Mouse (Mus musculus) liver, embryonic 11.5 days (tissue): ENCODE data around the gene Idi2. TPM values are rescaled to one million over a fixed set of nuclear protein-coding genes. Genes with fewer than 3 reads are reported as not detected.
"Not testable (repeated sequence)": the region's sequence is repeated elsewhere in the genome, so short reads cannot be mapped to it uniquely, and the experiment has no call there.

Source experiments
- ATAC-seq: fragments of 200-750 bp; cut with Nextera tagmentation; replicated peaks from 2 replicates; pipeline ENCODE4 v1.8.0; 2017; ENCODE audit warnings: moderate number of reproducible peaks, mild to moderate bottlenecking, moderate TSS enrichment, moderate library complexity; ENCODE audit not compliant: low FRiP score
- DNase-seq: peaks from one replicate; pipeline ENCODE4 v3.0.0-alpha.2; 2017; ENCODE audit warnings: low spot score
- H3K27ac ChIP-seq: fragments of 300-500 bp; sonication (generic); 2 replicates; pipeline ENCODE4 v1.5.1; 2014; ENCODE audit warnings: mild to moderate bottlenecking, low read depth, low read length, control low read depth
- H3K27me3 ChIP-seq: fragments of 300-500 bp; sonication (generic); replicated peaks from 2 replicates; pipeline ENCODE4 v1.6.1; 2014; ENCODE audit warnings: low read length, mixed read lengths; ENCODE audit not compliant: control insufficient read depth, insufficient read depth
- H3K36me3 ChIP-seq: fragments of 300-500 bp; sonication (generic); 2 replicates; pipeline ENCODE4 v1.6.1; 2014; ENCODE audit warnings: mild to moderate bottlenecking, low read length, moderate library complexity, mixed read lengths; ENCODE audit not compliant: control insufficient read depth, insufficient read depth
- H3K4me1 ChIP-seq: fragments of 300-500 bp; sonication (generic); replicated peaks from 2 replicates; pipeline ENCODE4 v1.6.1; 2014; ENCODE audit warnings: low read length, mixed read lengths; ENCODE audit not compliant: control insufficient read depth, insufficient read depth
- H3K4me2 ChIP-seq: fragments of 300-500 bp; sonication (generic); 2 replicates; pipeline ENCODE4 v1.6.1; 2014; ENCODE audit warnings: mild to moderate bottlenecking, control low read depth, moderate library complexity
- H3K4me3 ChIP-seq: fragments of 300-500 bp; sonication (generic); 2 replicates; pipeline ENCODE4 v1.5.1; 2014; ENCODE audit warnings: low read depth, low read length, control low read depth
- H3K9ac ChIP-seq: fragments of 300-500 bp; sonication (generic); 2 replicates; pipeline ENCODE4 v1.6.1; 2014; ENCODE audit warnings: low read depth, low read length, control low read depth
- H3K9me3 ChIP-seq: fragments of 300-500 bp; sonication (generic); 2 replicates; pipeline ENCODE4 v1.6.1; 2016; ENCODE audit warnings: low read length, inconsistent platforms, mixed read lengths; ENCODE audit not compliant: control insufficient read depth
- WGBS: fragments of 180-500 bp; shearing (Covaris S2); extraction: QIAGEN DNeasy Blood & Tissue Kit; methylation state at CpG from one replicate; pipeline ENCODE4 v1.1.7; 2014; 5-methylcytosine and 5-hydroxymethylcytosine counted together
- polyA plus RNA-seq: library from polyadenylated mRNA; unstranded; fragments of >200 nt; fragmentation: Nextera tagmentation; extraction: Ambion mirVana; gene quantifications from 2 replicates; pipeline ENCODE4 v1.2.1, GENCODE M21; 2014

Gene Idi2
- polyA plus RNA-seq, 1 experiment from 2014 or later: 0.16 TPM

- Histone ChIP-seq H3K4me1 (no peaks in the 10 kb centered on the region), H3K36me3 (peaks cover 66% of the 10 kb centered on the region), H3K9me3 (no peaks in the 10 kb centered on the region), H3K27ac (no peak overlapping the region), H3K4me2 (no peak overlapping the region), H3K9ac (no peak overlapping the region), H3K4me3 (no peak overlapping the region), H3K27me3 (no peaks in the 10 kb centered on the region)
- 80% methylated on average over 3 of the region's 3 CpGs for WGBS
- no peak for DNase-seq
- no peak for ATAC-seq
Measured at GRCm38 (mm10) chr13:8972972-8973371, 20.3 kb downstream of the Idi2 start.

GRCm38 (mm10) chr13:8992231-8992630 lies 39.6 kb downstream of the Idi2 start:
- Histone ChIP-seq H3K9ac (no peak overlapping the region), H3K4me1 (peaks cover 12% of the 10 kb centered on the region; the same call in 1 of the 2 replicates), H3K4me2 (no peak overlapping the region), H3K4me3 (no peak overlapping the region), H3K36me3 (peaks cover 22% of the 10 kb centered on the region; the same call in 1 of the 2 replicates), H3K27ac (no peak overlapping the region), H3K27me3 (no peaks in the 10 kb centered on the region), H3K9me3 (no peaks in the 10 kb centered on the region)
- ATAC-seq: no peak
- DNase-seq: no peak
- WGBS: 88% methylated on average over 6 of the region's 6 CpGs

GRCm38 (mm10) chr13:8995159-8995989 lies 42.7 kb downstream of the Idi2 start:
- no peak for DNase-seq

GRCm38 (mm10) chr13:8995990-8996786 lies 43.5 kb downstream of the Idi2 start, which contains the start of gene Gtpbp4:
Gtpbp4 (minus strand) TSS chr13:8996083.
- Histone ChIP-seq H3K9me3 (no peaks in the 10 kb centered on the region), H3K4me3 (peak within 1 kb of the TSS; percentile 87), H3K27ac (peak within 1 kb of the TSS; percentile 80), H3K27me3 (no peaks in the 10 kb centered on the region), H3K4me2 (peak within 1 kb of the TSS; percentile 83), H3K36me3 (peaks cover 4% of the 10 kb centered on the region; the same call in 1 of the 2 replicates), H3K4me1 (peaks cover 12% of the 10 kb centered on the region; the same call in 1 of the 2 replicates), H3K9ac (peak within 1 kb of the TSS; percentile 81)
- peak; percentile 96 for ATAC-seq
- WGBS: under 1% methylated on average over 51 of the region's 51 CpGs
- peak; percentile 93 for DNase-seq

More at GRCm38 (mm10) chr13:8995159-8995989, 42.7 kb downstream of the Idi2 start:
- peak overlapping the region; percentile 73 for H3K4me2 ChIP-seq
- H3K4me3 ChIP-seq: peak overlapping the region; percentile 87
- no peaks in the 10 kb centered on the region for H3K27me3 ChIP-seq
- peaks cover 12% of the 10 kb centered on the region; the same call in 1 of the 2 replicates for H3K4me1 ChIP-seq
- peaks cover 8% of the 10 kb centered on the region; the same call in 1 of the 2 replicates for H3K36me3 ChIP-seq
- WGBS: 2% methylated on average over 33 of the region's 33 CpGs
- ATAC-seq: peak; percentile 39
- H3K27ac ChIP-seq: peak overlapping the region; percentile 67; the same call in 1 of the 2 replicates
- H3K9ac ChIP-seq: peak overlapping the region; percentile 81
- no peaks in the 10 kb centered on the region for H3K9me3 ChIP-seq

GRCm38 (mm10) chr13:8997221-8997620 lies 44.6 kb downstream of the Idi2 start:
- ATAC-seq, H3K9ac ChIP-seq, H3K4me3 ChIP-seq, H3K9me3 ChIP-seq, H3K27ac ChIP-seq, H3K27me3 ChIP-seq, H3K36me3 ChIP-seq, H3K4me2 ChIP-seq, DNase-seq: not testable (repeated sequence)
- peaks cover 12% of the 10 kb centered on the region; the same call in 1 of the 2 replicates for H3K4me1 ChIP-seq
- whole genome bisulfite sequencing: 84% methylated on average over 5 of the region's 5 CpGs

- ATAC-seq (peak; percentile 63), DNase-seq (no peak)
- no peak overlapping the region for H3K9ac ChIP-seq
- peaks cover 8% of the 10 kb centered on the region; the same call in 1 of the 2 replicates for H3K4me1 ChIP-seq
- no peak overlapping the region for H3K27ac ChIP-seq
- H3K36me3 ChIP-seq: no peaks in the 10 kb centered on the region
- no peaks in the 10 kb centered on the region for H3K9me3 ChIP-seq
- 44% methylated on average over 8 of the region's 8 CpGs for WGBS
- no peak overlapping the region for H3K4me2 ChIP-seq
- H3K4me3 ChIP-seq: no peak overlapping the region
- no peaks in the 10 kb centered on the region for H3K27me3 ChIP-seq
Measured at GRCm38 (mm10) chr13:8999464-8999863, 46.8 kb downstream of the Idi2 start.

GRCm38 (mm10) chr13:9003306-9003705 lies 50.6 kb downstream of the Idi2 start:
- no peak for ATAC-seq

More at GRCm38 (mm10) chr13:9003306-9003705, 50.6 kb downstream of the Idi2 start:
- Histone ChIP-seq H3K27ac (no peak overlapping the region), H3K4me3 (no peak overlapping the region), H3K36me3 (no peaks in the 10 kb centered on the region), H3K4me2 (no peak overlapping the region), H3K9ac (no peak overlapping the region), H3K9me3 (no peaks in the 10 kb centered on the region), H3K4me1 (no peaks in the 10 kb centered on the region), H3K27me3 (no peaks in the 10 kb centered on the region)
- 58% methylated on average over 2 of the region's 2 CpGs for WGBS
- no peak for DNase-seq
